9 mouse cellular contexts compared by ENCODE assay signal in the genomic region with DNA sequence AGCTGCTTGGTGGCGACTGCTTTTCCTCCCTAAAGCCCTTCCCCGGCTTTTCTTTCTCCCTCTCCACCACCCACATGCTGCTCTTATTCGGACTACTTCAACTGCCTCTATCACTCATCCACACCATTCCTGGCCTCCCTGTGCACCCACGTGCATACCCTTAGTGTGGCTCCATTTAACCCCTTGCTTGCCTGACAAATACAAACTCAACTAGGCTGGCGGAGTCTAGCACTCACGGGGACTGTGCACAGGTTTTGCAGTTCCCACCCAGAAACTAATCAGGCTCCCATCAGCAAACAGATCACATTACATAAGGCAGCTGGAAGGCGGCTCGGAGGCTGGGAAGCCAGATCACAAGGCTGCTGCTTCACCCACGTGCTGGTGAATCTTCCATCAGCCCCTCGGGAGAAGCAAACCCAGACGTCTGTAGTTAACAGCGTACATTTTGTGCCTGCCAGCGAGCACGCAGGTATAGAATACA.
DNase-seq lines count a peak whose midpoint lies in the region; ATAC-seq and TF ChIP-seq lines count a peak whose summit lies in the region.
"Had no signal": no experiment of that assay in that cellular context is flagged by ENCODE, and none has a peak within 500 bp of the region (broad histone marks: within the 10 kb centered on the region; RNA-seq: fewer than 3 reads in every experiment).

No protein-coding gene starts in this region.

- no peak overlapping the region; the same call in 1 of the 2 replicates for H3K27ac ChIP-seq in gastrocnemius, adult 2 months
- H3K27ac ChIP-seq in forebrain, embryonic 15.5 days (replicated peaks) = peak overlapping the region; percentile 25; the same call in 1 of the 2 replicates
- H3K27ac ChIP-seq in midbrain, embryonic 15.5 days = peak overlapping the region; percentile 66; the same call in 1 of the 2 replicates

- peak; percentile 60 for ATAC-seq in forebrain, embryonic 15.5 days (replicated peaks)
- ATAC-seq in midbrain, embryonic 15.5 days (replicated peaks) = peak; percentile 74

- H3K9me3 ChIP-seq in forebrain, embryonic 15.5 days = no peaks in the 10 kb centered on the region
- H3K9me3 ChIP-seq in midbrain, embryonic 15.5 days = no peaks in the 10 kb centered on the region
- H3K9me3 ChIP-seq: megakaryocyte, embryonic 14.5 days had no signal

- H3K4me2 ChIP-seq in forebrain, embryonic 15.5 days (replicated peaks) = peak overlapping the region; percentile 40
- peak overlapping the region; percentile 49 for H3K4me2 ChIP-seq in midbrain, embryonic 15.5 days

- peak overlapping the region; percentile 62 for H3K4me3 ChIP-seq in gastrocnemius, adult 2 months
- peak overlapping the region; percentile 25 for H3K4me3 ChIP-seq in forebrain, embryonic 15.5 days
- peak overlapping the region; percentile 28 for H3K4me3 ChIP-seq in midbrain, embryonic 15.5 days
- H3K4me3 ChIP-seq: megakaryocyte, embryonic 14.5 days had no signal

- H3K36me3 ChIP-seq in forebrain, embryonic 15.5 days = no peaks in the 10 kb centered on the region
- H3K36me3 ChIP-seq in midbrain, embryonic 15.5 days (replicated peaks) = no peaks in the 10 kb centered on the region

- H3K4me1 ChIP-seq in forebrain, embryonic 15.5 days = peaks cover 7% of the 10 kb centered on the region; the same call in 1 of the 2 replicates
- 0 out of 2 replicates have a peak, but pooled peaks cover 5% of the 10 kb centered on the region for H3K4me1 ChIP-seq in midbrain, embryonic 15.5 days

- intact Hi-C loops in gastrocnemius, adult 2 months (cut with DNase I) = loop anchor here (5.0 to 10.0 kb wide), 3 partner anchors 971 to 1438 kb away; no protein-coding TSS in a partner anchor
- intact Hi-C loops in gastrocnemius, postnatal 36 days (cut with DNase I) = loop anchor here (5.0 to 10.0 kb wide), 2 partner anchors 971 to 1188 kb away; no protein-coding TSS in a partner anchor

- TF ChIP-seq CTCF in gastrocnemius, adult 2 months (IDR thresholded peaks at IDR 0.05) = no peak

- 28% methylated on average over 14 of the region's 14 CpGs for WGBS in forebrain, embryonic 15.5 days
- WGBS in midbrain, embryonic 15.5 days = 23% methylated on average over 14 of the region's 14 CpGs

- H3K9ac ChIP-seq in forebrain, embryonic 15.5 days (replicated peaks) = 0 out of 2 replicates have a peak overlapping the region, but pooled peaks have one; percentile 8
- 0 out of 2 replicates have a peak overlapping the region, but pooled peaks have one; percentile 17 for H3K9ac ChIP-seq in midbrain, embryonic 15.5 days

- no peaks in the 10 kb centered on the region for H3K27me3 ChIP-seq in forebrain, embryonic 15.5 days
- no peaks in the 10 kb centered on the region for H3K27me3 ChIP-seq in midbrain, embryonic 15.5 days (replicated peaks)

- peak; percentile 19 for DNase-seq in gastrocnemius, adult 2 months
- no peak for DNase-seq in gastrocnemius, postnatal 36 days
- peak; percentile 45 for DNase-seq in cerebellum, adult 11 months
- DNase-seq in layer of hippocampus, adult 8-10 months (ENCODE audit: low spot score in 2 of 2) = peak; percentile 72 to 81
- no peak for DNase-seq in ovary, postnatal 10 days (ENCODE audit: low spot score)
- DNase-seq in thymus, adult 18-20 months = no peak

Comparison
In these comparisons a context has a peak if more than half of its experiments do, and no peak if none do; other contexts are left out.
1. DNase-seq: peak in gastrocnemius, adult 2 months (single experiment), cerebellum, adult 11 months (single experiment) and layer of hippocampus, adult 8-10 months (2 of 2); none in gastrocnemius, postnatal 36 days (0 of 2), ovary, postnatal 10 days (single experiment) and thymus, adult 18-20 months (0 of 2).
2. Peak in every context shown above with its lines, with median percentiles within 50 percentile points of each other: H3K4me3 ChIP-seq.